8 mouse cellular contexts compared by ENCODE assay signal in the genomic region with DNA sequence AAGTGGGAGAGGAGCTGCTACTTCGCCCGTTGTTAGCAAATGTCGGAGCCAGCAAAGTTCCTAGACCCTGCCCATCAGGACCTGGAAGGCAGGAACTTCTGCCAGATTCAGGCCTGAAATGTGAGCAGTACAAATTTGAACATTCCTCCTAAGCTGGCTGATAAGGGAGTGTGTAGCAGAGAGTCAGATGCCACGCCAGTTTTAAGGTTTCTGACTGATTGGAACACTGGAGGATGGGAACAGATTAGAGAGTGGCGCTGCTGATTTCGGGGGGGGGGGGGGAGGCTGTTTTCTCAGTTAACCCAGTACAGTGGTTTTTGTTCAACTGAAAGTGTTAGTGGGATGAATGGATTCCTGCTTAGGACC. TPM values are rescaled to one million over a fixed set of nuclear protein-coding genes. Genes with fewer than 3 reads are reported as not detected.
A peak's percentile ranks its signal among the peaks of the same experiment; 100 is the strongest.
DNase-seq lines count a peak whose midpoint lies in the region; ATAC-seq and TF ChIP-seq lines count a peak whose summit lies in the region.

No protein-coding gene starts in this region.

- no peak for ATAC-seq in embryonic facial prominence, embryonic 11.5 days (replicated peaks; ENCODE audit: insufficient number of reproducible peaks, low FRiP score, low TSS enrichment, low read depth)
- no peak for ATAC-seq in intestine, embryonic 14.5 days (replicated peaks; ENCODE audit: low FRiP score, low TSS enrichment, low read depth)
- ATAC-seq in neural tube, embryonic 12.5 days (ENCODE audit: low FRiP score, low read depth) = no peak

- WGBS in embryonic facial prominence, embryonic 11.5 days = under 1% methylated on average over 6 of the region's 6 CpGs
- WGBS in intestine, embryonic 14.5 days = 2% methylated on average over 6 of the region's 6 CpGs
- 2% methylated on average over 6 of the region's 6 CpGs for WGBS in neural tube, embryonic 12.5 days

- H3K4me3 ChIP-seq in layer of hippocampus, adult 2 months = peak overlapping the region; percentile 78
- peak overlapping the region; percentile 86 for H3K4me3 ChIP-seq in embryonic facial prominence, embryonic 11.5 days (ENCODE audit: low read depth, low read length)
- H3K4me3 ChIP-seq in intestine, embryonic 14.5 days (ENCODE audit: low read depth, low read length) = peak overlapping the region; percentile 73
- peak overlapping the region; percentile 81 for H3K4me3 ChIP-seq in neural tube, embryonic 12.5 days

- no peaks in the 10 kb centered on the region; the same call in 1 of the 2 replicates for H3K36me3 ChIP-seq in embryonic facial prominence, embryonic 11.5 days (replicated peaks; ENCODE audit: control insufficient read depth, insufficient read depth, low read depth, low read length)
- H3K36me3 ChIP-seq in intestine, embryonic 14.5 days (ENCODE audit: control insufficient read depth, insufficient read depth, low read length) = 0 out of 2 replicates have a peak, but pooled peaks cover 4% of the 10 kb centered on the region
- H3K36me3 ChIP-seq in neural tube, embryonic 12.5 days = no peaks in the 10 kb centered on the region

- H3K4me1 ChIP-seq in embryonic facial prominence, embryonic 11.5 days (ENCODE audit: control insufficient read depth, insufficient read depth, low read length) = no peaks in the 10 kb centered on the region; the same call in 1 of the 2 replicates
- H3K4me1 ChIP-seq in intestine, embryonic 14.5 days (replicated peaks; ENCODE audit: control insufficient read depth, insufficient read depth, low read length) = peaks cover 52% of the 10 kb centered on the region
- H3K4me1 ChIP-seq in neural tube, embryonic 12.5 days = peaks cover 31% of the 10 kb centered on the region

- no peaks in the 10 kb centered on the region for H3K27me3 ChIP-seq in embryonic facial prominence, embryonic 11.5 days (ENCODE audit: control insufficient read depth, insufficient read depth, low read length)
- H3K27me3 ChIP-seq in intestine, embryonic 14.5 days (replicated peaks; ENCODE audit: control insufficient read depth, insufficient read depth, low read length) = no peaks in the 10 kb centered on the region
- H3K27me3 ChIP-seq in neural tube, embryonic 12.5 days (replicated peaks) = no peaks in the 10 kb centered on the region

- H3K9ac ChIP-seq in embryonic facial prominence, embryonic 11.5 days (replicated peaks; ENCODE audit: low read length) = peak overlapping the region; percentile 91
- peak overlapping the region; percentile 86 for H3K9ac ChIP-seq in intestine, embryonic 14.5 days (ENCODE audit: low read length)
- peak overlapping the region; percentile 83 for H3K9ac ChIP-seq in neural tube, embryonic 12.5 days

- DNase-seq in layer of hippocampus, adult 2 months (ENCODE audit: low spot score in 2 of 2) = no peak
- DNase-seq in layer of hippocampus, postnatal 14 days (ENCODE audit: low spot score in 2 of 2) = no peak
- DNase-seq in embryonic facial prominence, embryonic 11.5 days (ENCODE audit: low spot score) = no peak
- DNase-seq in intestine, embryonic 14.5 days (ENCODE audit: low spot score) = no peak
- no peak for DNase-seq in cerebellum, adult 11-12 months
- DNase-seq in frontal cortex, adult 2 months (ENCODE audit: extremely low spot score in 1 of 2, low spot score in 1 of 2) = no peak
- no peak for DNase-seq in gastrocnemius, postnatal 14 days

- H3K9me3 ChIP-seq in embryonic facial prominence, embryonic 11.5 days (replicated peaks; ENCODE audit: control insufficient read depth, low read length) = no peaks in the 10 kb centered on the region
- no peaks in the 10 kb centered on the region for H3K9me3 ChIP-seq in intestine, embryonic 14.5 days (ENCODE audit: control insufficient read depth, low read length)
- H3K9me3 ChIP-seq in neural tube, embryonic 12.5 days = no peaks in the 10 kb centered on the region

- H3K4me2 ChIP-seq in embryonic facial prominence, embryonic 11.5 days (ENCODE audit: low read depth, low read length) = peak overlapping the region; percentile 76
- H3K4me2 ChIP-seq in intestine, embryonic 14.5 days (ENCODE audit: low read length) = peak overlapping the region; percentile 59
- peak overlapping the region; percentile 89 for H3K4me2 ChIP-seq in neural tube, embryonic 12.5 days (replicated peaks)

- TF ChIP-seq CTCF in layer of hippocampus, adult 2 months (conservative IDR thresholded peaks at IDR 0.05) = no peak

- intact Hi-C loops in gastrocnemius, postnatal 14 days (cut with DNase I; ENCODE audit: low total_unique reads) = no loop called here

- peak overlapping the region; percentile 96 for H3K27ac ChIP-seq in layer of hippocampus, adult 2 months
- H3K27ac ChIP-seq in embryonic facial prominence, embryonic 11.5 days (replicated peaks; ENCODE audit: low read depth, low read length) = peak overlapping the region; percentile 92
- peak overlapping the region; percentile 99 for H3K27ac ChIP-seq in intestine, embryonic 14.5 days (ENCODE audit: low read depth)
- H3K27ac ChIP-seq in neural tube, embryonic 12.5 days = peak overlapping the region; percentile 79

RNA-seq across cellular contexts. Expression of gene Tpm3, which starts 8.0 kb away (rescaled TPM):
- 100 to 1,000 TPM; 177 to 183 TPM for total RNA-seq in layer of hippocampus, adult 2 months (2021)
- total RNA-seq in layer of hippocampus, postnatal 14 days (2021) = 100 to 1,000 TPM; 193 to 202 TPM
- 551 and 574 TPM in 2 replicates for polyA plus RNA-seq in embryonic facial prominence, embryonic 11.5 days (2014; fragmentation: Nextera tagmentation; extraction: Ambion mirVana)
- 574 and 579 TPM in 2 replicates for polyA plus RNA-seq in intestine, embryonic 14.5 days (2014; fragmentation: Nextera tagmentation; extraction: Ambion mirVana)
- 464 and 470 TPM in 2 replicates for polyA plus RNA-seq in neural tube, embryonic 12.5 days (2016; fragmentation: Nextera tagmentation; extraction: Ambion mirVana)
- 166 and 178 TPM in 2 replicates for polyA plus RNA-seq in frontal cortex, adult 2 months (2012; rRNA removed)
- total RNA-seq in gastrocnemius, postnatal 14 days (2021) = 100 to 1,000 TPM; 346 to 601 TPM

RNA-seq across cellular contexts. Expression of gene Nup210l, which starts 23.5 kb away (rescaled TPM):
- under 1 TPM; 0.25 to 0.33 TPM for total RNA-seq in layer of hippocampus, adult 2 months (2021)
- total RNA-seq in layer of hippocampus, postnatal 14 days (2021) = under 1 TPM; 0.39 to 0.45 TPM
- polyA plus RNA-seq in embryonic facial prominence, embryonic 11.5 days (2014; fragmentation: Nextera tagmentation; extraction: Ambion mirVana) = 0.42 and 0.45 TPM in 2 replicates
- 0.50 and 0.53 TPM in 2 replicates for polyA plus RNA-seq in intestine, embryonic 14.5 days (2014; fragmentation: Nextera tagmentation; extraction: Ambion mirVana)
- 0.40 and 0.46 TPM in 2 replicates for polyA plus RNA-seq in neural tube, embryonic 12.5 days (2016; fragmentation: Nextera tagmentation; extraction: Ambion mirVana)
- polyA plus RNA-seq in frontal cortex, adult 2 months (2012; rRNA removed) = 0.40 and 0.42 TPM in 2 replicates
- under 1 TPM; 0.04 to 0.08 TPM for total RNA-seq in gastrocnemius, postnatal 14 days (2021)

RNA-seq across cellular contexts. Expression of gene Ubap2l, which starts 28.1 kb away (rescaled TPM):
- total RNA-seq in layer of hippocampus, adult 2 months (2021) = 100 to 1,000 TPM; 173 to 179 TPM
- 100 to 1,000 TPM; 182 to 186 TPM for total RNA-seq in layer of hippocampus, postnatal 14 days (2021)
- polyA plus RNA-seq in embryonic facial prominence, embryonic 11.5 days (2014; fragmentation: Nextera tagmentation; extraction: Ambion mirVana) = 221 and 227 TPM in 2 replicates
- polyA plus RNA-seq in intestine, embryonic 14.5 days (2014; fragmentation: Nextera tagmentation; extraction: Ambion mirVana) = 214 and 227 TPM in 2 replicates
- 184 and 186 TPM in 2 replicates for polyA plus RNA-seq in neural tube, embryonic 12.5 days (2016; fragmentation: Nextera tagmentation; extraction: Ambion mirVana)
- polyA plus RNA-seq in frontal cortex, adult 2 months (2012; rRNA removed) = 106 and 121 TPM in 2 replicates
- 10 to 100 TPM; 90.4 to 95.0 TPM for total RNA-seq in gastrocnemius, postnatal 14 days (2021)

RNA-seq across cellular contexts. Expression of gene 4933434E20Rik, which starts 29.0 kb away (rescaled TPM):
- total RNA-seq in layer of hippocampus, adult 2 months (2021) = 100 to 1,000 TPM in 1 of 2 experiments, 10 to 100 TPM in 1; 89.6 to 101 TPM
- total RNA-seq in layer of hippocampus, postnatal 14 days (2021) = 10 to 100 TPM; 81.6 to 84.9 TPM
- polyA plus RNA-seq in embryonic facial prominence, embryonic 11.5 days (2014; fragmentation: Nextera tagmentation; extraction: Ambion mirVana) = 171 and 176 TPM in 2 replicates
- 166 and 175 TPM in 2 replicates for polyA plus RNA-seq in intestine, embryonic 14.5 days (2014; fragmentation: Nextera tagmentation; extraction: Ambion mirVana)
- 201 and 218 TPM in 2 replicates for polyA plus RNA-seq in neural tube, embryonic 12.5 days (2016; fragmentation: Nextera tagmentation; extraction: Ambion mirVana)
- 93.9 and 94.1 TPM in 2 replicates for polyA plus RNA-seq in frontal cortex, adult 2 months (2012; rRNA removed)
- total RNA-seq in gastrocnemius, postnatal 14 days (2021) = 10 to 100 TPM; 46.8 to 56.9 TPM
